Mouse (Mus musculus) regulatory T cell (primary cell): ENCODE results near the gene Cdh20.

ENCODE experiments used
- in situ Hi-C: fragments of 300-600 bp; cut with MboI, MseI; formaldehyde crosslinking; loops from one replicate; pipeline ENCODE4 v1.15.1; 2025; ENCODE audit warnings: high pct_unique_total_duplicates

Gene Cdh20

GRCm38 (mm10) chr1:105013291-105013690 lies 245.0 kb downstream of the Cdh20 start:
- in situ Hi-C loops = no loop called here

GRCm38 (mm10) chr1:105041668-105042067 lies 273.3 kb downstream of the Cdh20 start:
- in situ Hi-C loops = no loop called here
